Mouse (Mus musculus) Muller cell, postnatal 12 days (primary cell): ENCODE results near the gene Ccl17.
A peak's percentile ranks its signal among the peaks of the same experiment; 100 is the strongest.

Source experiments
- DNase-seq: peaks from one replicate; pipeline ENCODE4 v3.0.0-alpha.2; 2015; ENCODE audit errors: inconsistent ontology term

Gene Ccl17

DNA sequence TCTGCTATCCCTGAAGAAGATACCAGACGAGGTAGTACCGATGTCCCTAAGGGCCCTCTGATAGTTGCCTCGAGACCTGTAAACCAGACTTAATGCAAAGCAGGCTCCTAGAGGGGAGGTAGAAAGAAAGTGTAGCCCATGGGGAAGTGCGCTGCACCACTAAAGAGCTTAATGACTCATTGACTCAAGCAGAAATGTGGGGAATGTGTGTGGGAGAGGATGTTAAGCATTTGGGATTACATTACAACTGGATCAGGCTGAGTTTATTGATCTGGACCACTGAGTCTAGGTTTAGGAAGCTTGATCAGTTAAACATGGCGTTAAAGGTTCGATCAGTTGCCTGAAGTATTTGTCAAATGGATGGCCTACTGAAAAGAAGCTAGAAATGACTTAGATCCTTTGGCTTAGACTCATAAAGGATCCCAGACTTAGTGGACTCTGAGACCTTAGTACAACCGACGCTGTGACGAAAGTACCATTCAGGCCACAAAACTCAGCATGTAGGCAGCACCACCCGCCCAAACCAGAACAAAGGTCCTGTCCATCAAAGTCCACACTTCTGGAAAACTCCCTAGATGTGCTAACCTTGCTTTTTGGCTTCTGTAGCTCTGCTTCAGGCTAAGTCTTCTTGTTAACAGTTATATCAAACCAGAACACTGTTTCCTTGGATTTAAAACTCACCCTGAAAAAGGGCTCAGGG lies 20.8 kb upstream of the Ccl17 start:
- peak; percentile 76 for DNase-seq

- no peak for DNase-seq
Measured at GRCm38 (mm10) chr8:94794368-94794767, 15.9 kb upstream of the Ccl17 start.

DNA sequence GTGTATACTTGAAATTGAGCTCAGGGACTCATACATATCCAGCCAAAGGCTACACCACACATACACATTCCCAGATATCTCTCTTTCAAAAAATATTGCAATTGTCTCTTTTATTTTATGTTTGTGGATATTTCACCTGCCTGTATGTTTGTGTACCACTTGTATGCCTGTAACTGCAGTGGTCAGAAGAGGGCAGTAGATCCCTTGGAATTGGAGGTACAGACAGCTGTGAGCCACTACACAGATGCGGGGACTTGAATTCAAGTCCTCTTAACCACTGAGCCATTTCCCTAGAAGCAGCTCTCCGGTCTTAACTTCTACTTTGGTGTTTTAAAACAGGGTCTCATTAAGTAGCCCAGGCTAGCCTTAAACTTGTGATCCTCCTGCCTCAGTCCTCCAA lies 15.5 kb upstream of the Ccl17 start:
- DNase-seq: no peak

GRCm38 (mm10) chr8:94800278-94800968 lies 9.8 kb upstream of the Ccl17 start:
- DNase-seq: no peak

DNA sequence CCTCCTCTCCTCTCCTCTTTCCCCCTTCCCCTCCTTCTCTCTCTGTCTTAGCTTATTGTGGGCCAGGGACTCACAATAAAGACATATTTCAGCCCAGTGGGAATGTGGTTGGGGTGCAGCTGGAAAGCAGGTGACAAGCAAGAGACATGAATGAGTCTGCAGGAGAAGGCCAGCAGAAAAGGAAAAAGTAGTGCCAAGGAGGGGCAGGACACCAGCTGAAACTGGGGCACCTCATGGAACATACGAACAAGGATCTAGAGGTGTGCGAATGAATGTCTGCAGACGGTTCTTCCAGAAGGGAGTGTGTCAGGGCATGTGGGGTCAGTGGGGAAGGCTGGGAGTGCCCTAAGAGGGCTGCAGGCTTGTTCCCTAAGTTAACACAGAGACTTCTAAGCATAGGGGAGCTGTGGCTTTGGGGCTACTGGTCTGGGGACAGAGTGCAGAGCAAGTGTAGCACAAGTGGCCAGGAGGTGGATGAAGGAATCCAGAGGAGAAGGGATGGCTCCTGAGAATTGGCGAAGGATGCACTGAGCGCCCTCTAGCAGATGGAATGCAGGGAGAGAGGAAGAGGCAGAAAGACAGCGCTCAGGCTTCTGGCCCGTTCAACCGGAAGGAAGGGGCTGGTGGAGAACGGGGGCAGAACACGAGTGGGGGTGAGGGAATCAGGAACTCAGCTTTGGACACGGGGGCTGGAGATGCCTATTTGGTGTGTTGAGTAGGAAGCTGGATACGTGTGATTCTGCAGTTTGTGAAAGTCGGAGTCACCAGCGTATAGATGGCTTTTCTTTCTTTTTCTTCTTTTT lies 8.8 kb upstream of the Ccl17 start:
- DNase-seq: no peak

- DNase-seq: no peak
Measured at GRCm38 (mm10) chr8:94802375-94802774, 7.9 kb upstream of the Ccl17 start.

DNA sequence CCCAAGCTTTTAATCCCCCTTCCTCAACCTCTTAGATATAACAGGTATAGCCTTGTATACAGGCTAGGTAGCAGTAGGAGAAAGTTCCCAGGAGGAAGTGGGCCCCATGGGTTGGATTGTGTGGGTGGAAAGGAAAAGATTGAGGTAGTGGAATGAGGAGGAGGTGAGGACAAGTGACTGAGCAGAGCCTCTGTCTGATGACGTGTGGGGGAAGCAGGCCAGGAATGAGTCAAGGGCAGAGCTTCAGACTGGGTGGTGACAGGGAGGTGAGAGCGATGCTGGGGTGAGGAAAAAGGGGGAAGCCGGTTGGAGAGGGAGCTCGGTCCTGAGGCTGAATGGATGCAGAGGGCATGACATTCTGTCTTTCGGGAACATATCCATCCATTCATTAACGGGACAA lies 6.7 kb upstream of the Ccl17 start:
- DNase-seq: no peak

- DNase-seq: no peak
Measured at GRCm38 (mm10) chr8:94804546-94805340, 5.5 kb upstream of the Ccl17 start.

GRCm38 (mm10) chr8:94805811-94806210 lies 4.4 kb upstream of the Ccl17 start:
- DNase-seq: no peak

DNA sequence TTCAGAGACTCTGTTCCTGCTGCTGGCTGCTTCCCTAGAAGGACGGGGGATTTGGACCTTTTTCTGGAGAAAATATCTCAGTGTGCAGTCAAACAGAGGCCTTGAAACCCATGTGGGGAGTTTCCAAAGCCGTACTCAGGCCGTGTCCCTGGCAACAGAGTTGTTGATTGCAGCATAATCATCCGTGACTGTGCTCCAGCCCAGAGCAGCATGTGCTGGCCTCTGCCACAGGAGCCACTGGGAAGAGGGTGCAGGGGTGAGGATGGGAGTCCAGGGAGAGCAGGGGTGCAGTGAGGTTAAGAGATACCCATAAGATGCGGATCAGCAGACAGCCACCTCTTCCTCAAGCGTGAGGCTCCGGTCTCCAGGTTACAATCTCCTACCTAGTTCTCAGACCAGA lies 2.7 kb upstream of the Ccl17 start:
- DNase-seq: no peak

DNA sequence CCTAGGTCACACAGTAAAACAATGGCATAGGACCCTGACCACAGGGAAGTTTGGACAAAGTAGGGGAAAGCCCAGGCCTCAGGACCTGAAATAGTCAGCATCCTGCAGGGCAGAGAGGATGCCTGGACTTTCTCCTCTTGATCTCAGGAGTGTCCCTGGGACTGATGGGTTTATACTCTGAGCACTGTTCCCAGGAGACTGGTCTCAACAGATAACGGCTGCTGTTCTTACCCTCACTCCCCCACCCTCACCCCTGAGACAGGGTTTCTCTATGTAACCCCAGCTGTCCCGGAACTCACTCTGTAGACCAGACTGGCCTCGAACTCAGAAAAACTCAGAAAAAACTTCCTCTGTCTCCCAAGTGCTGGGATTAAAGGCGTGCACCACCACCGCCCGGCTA lies 1.9 kb upstream of the Ccl17 start:
- DNase-seq: no peak

DNA sequence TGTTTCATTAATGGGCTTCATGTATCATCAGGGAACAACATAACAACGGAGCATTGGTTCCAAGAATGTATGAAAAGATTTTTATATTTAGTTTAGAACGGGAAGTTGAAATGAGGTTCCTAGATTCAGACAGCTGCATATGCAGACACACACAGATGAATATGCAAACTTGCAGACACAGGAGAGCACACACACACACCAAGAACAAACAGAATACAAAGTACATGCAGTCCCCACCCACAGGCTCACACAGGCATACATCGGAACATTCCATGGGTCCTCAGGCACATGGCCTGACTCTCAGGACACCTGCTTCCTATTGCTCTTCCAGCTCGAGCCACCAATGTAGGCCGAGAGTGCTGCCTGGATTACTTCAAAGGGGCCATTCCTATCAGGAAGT lies 602 bp downstream of the Ccl17 start:
- DNase-seq: no peak

GRCm38 (mm10) chr8:94811654-94812053 lies 1.4 kb downstream of the Ccl17 start:
- DNase-seq: no peak

DNA sequence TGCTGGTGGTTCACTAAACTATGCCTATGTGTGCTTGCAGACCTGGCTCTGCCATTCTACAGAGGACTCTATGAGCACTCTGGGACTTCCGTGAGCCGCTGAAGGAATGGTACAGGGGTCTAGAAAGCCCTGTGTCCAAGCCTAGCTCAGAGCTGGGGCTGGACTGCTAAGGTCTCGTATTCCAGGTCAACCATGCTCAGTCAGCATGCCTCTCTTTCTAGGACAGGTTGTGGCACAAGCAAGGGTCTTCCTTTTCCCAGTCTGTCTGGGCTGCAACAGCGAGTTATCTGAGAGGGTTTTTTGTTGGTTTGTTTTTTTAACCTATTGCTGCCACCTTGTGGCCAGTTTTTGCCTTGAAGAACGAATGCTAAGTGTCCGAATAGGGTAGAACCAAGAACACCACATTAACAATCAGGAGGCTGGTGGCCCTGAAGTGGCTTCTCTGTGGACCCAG lies 2.4 kb downstream of the Ccl17 start:
- peak; percentile 77 for DNase-seq

GRCm38 (mm10) chr8:94814556-94814955 lies 4.3 kb downstream of the Ccl17 start:
- no peak for DNase-seq

DNA sequence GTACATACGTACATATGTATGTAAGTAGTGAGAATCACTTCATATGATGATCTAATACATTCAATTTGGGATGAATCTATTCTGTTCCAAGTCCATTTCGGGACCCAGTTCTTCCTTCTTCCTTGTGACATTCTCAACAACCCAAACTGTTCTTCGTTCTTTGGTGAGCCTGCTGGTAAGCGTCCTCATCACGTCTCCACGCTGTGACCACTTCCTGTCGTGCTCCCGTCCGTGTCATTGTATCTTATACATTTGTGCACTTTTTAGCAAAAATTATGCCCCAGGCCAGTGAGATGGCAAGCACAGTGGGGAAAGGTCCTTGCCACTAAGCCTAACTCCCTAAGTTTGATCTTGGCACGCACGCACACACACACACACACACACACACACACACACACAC lies 7.7 kb downstream of the Ccl17 start:
- DNase-seq: no peak

GRCm38 (mm10) chr8:94819671-94820179 lies 9.5 kb downstream of the Ccl17 start:
- DNase-seq: no peak

DNA sequence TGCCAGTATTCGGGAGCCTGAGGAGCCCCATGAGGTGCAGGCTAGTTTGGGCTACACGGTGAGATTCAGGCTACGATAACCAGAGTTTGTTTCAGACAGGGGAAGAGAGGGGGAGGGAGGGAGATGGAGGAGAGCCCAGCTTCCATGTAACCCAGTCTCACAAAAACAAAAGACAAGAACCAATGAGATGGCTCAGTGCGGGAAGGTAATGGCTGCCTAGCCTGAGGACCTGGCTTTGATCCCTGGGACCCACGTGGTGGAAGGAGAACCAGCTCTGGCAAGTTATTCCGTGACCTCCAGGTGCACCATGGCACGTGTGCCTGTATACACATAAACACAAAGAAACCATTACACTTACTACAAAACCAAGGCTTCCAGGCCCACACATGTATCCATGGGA lies 10.3 kb downstream of the Ccl17 start:
- no peak for DNase-seq

GRCm38 (mm10) chr8:94821381-94821780 lies 11.1 kb downstream of the Ccl17 start:
- no peak for DNase-seq

- DNase-seq: no peak
Measured at GRCm38 (mm10) chr8:94822637-94823560, 12.6 kb downstream of the Ccl17 start.

DNA sequence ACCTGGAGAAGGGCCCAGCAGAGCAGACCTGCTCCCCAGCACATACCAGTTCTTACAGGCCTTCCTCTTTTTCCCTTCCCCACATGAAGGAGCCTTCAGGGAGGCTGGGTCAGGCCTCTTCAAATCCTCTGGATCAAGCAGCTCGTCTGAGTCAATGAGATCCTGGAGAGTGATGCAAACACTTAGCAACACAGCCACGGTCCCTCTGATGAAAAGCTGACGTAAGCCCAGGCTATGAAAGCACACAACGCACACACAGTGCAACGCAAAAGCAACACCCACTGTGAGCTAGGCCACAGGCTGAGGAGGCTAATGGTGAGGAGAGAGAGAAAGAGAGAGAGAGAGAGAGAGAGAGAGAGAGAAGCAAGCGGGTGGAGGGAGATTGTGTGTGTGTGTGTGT lies 14.9 kb downstream of the Ccl17 start:
- DNase-seq: no peak
